Mouse (Mus musculus): ENCODE measurements around the gene Rab27a. TPM values are rescaled to one million over a fixed set of nuclear protein-coding genes. Genes with fewer than 3 reads are reported as not detected.

The Rab27a gene
- polyA plus RNA-seq (2014; fragmentation: Illumina TruSeq; extraction: RNeasy Lipid Tissue Mini Kit (QIAGEN cat#74804); ENCODE audit: low read depth, low replicate concordance): 2.5 TPM

GRCm38 (mm10) chr9:73044146-73045079 lies at the start of gene Rab27a:
Gene Rab27a, plus strand, starts transcription at chr9:73044854.

GRCm38 (mm10) chr9:73040080-73040479 lies 4.6 kb upstream of the Rab27a start, which contains the start of gene Pigb:
Gene Pigb, minus strand, starts transcription at chr9:73040378.

GRCm38 (mm10) chr9:73101536-73101935 lies 56.9 kb downstream of the Rab27a start, which contains the start of gene Khdc3:
Gene Khdc3, plus strand, starts transcription at chr9:73101836.

GRCm38 (mm10) chr9:73102181-73102580 lies 57.5 kb downstream of the Rab27a start, which contains the start of gene Gm20509:
Gene Gm20509, plus strand, starts transcription at chr9:73102470.

GRCm38 (mm10) chr9:73112919-73113906 lies 68.6 kb downstream of the Rab27a start, which contains the start of gene Rsl24d1:
Gene Rsl24d1, plus strand, starts transcription at chr9:73113426.

Other genes with a start within 250 kb of the Rab27a start
- gene Prtg, start 238.0 kb upstream of the Rab27a start, polyA plus RNA-seq (2014; fragmentation: Illumina TruSeq; extraction: RNeasy Lipid Tissue Mini Kit (QIAGEN cat#74804); ENCODE audit: low read depth, low replicate concordance): not detected
- gene Pygo1, start 119.2 kb upstream of the Rab27a start, polyA plus RNA-seq (2014; fragmentation: Illumina TruSeq; extraction: RNeasy Lipid Tissue Mini Kit (QIAGEN cat#74804); ENCODE audit: low read depth, low replicate concordance): 0.45 TPM
- gene Dyx1c1, start 86.1 kb upstream of the Rab27a start, polyA plus RNA-seq (2014; fragmentation: Illumina TruSeq; extraction: RNeasy Lipid Tissue Mini Kit (QIAGEN cat#74804); ENCODE audit: low read depth, low replicate concordance): not detected
- 0.34 TPM for gene Gm44503, start 86.0 kb upstream of the Rab27a start, polyA plus RNA-seq (2014; fragmentation: Illumina TruSeq; extraction: RNeasy Lipid Tissue Mini Kit (QIAGEN cat#74804); ENCODE audit: low read depth, low replicate concordance)
- gene Ccpg1os, start 59.5 kb upstream of the Rab27a start, polyA plus RNA-seq (2014; fragmentation: Illumina TruSeq; extraction: RNeasy Lipid Tissue Mini Kit (QIAGEN cat#74804); ENCODE audit: low read depth, low replicate concordance): 12.3 TPM
- gene Ccpg1, start 59.4 kb upstream of the Rab27a start, polyA plus RNA-seq (2014; fragmentation: Illumina TruSeq; extraction: RNeasy Lipid Tissue Mini Kit (QIAGEN cat#74804); ENCODE audit: low read depth, low replicate concordance): 66.6 TPM
- gene Pigb, start 4.5 kb upstream of the Rab27a start, polyA plus RNA-seq (2014; fragmentation: Illumina TruSeq; extraction: RNeasy Lipid Tissue Mini Kit (QIAGEN cat#74804); ENCODE audit: low read depth, low replicate concordance): 5.9 TPM
- not detected for gene Khdc3, start 57.0 kb downstream of the Rab27a start, polyA plus RNA-seq (2014; fragmentation: Illumina TruSeq; extraction: RNeasy Lipid Tissue Mini Kit (QIAGEN cat#74804); ENCODE audit: low read depth, low replicate concordance)
- not detected for gene Gm20509, start 57.6 kb downstream of the Rab27a start, polyA plus RNA-seq (2014; fragmentation: Illumina TruSeq; extraction: RNeasy Lipid Tissue Mini Kit (QIAGEN cat#74804); ENCODE audit: low read depth, low replicate concordance)
- gene Rsl24d1, start 68.6 kb downstream of the Rab27a start, polyA plus RNA-seq (2014; fragmentation: Illumina TruSeq; extraction: RNeasy Lipid Tissue Mini Kit (QIAGEN cat#74804); ENCODE audit: low read depth, low replicate concordance): 27.3 TPM